Mouse (Mus musculus) ES-Bruce4 (cell line): ENCODE results near the gene Neurl3.
A peak's percentile ranks its signal among the peaks of the same experiment; 100 is the strongest.

Experiments
- CTCF ChIP-seq: IDR thresholded peaks from one replicate; pipeline ENCODE4 v1.8.1; 2011; ENCODE audit warnings: low read depth, low read length
- EP300 ChIP-seq: IDR thresholded peaks from 2 replicates; pipeline ENCODE4 v1.6.1; 2011; ENCODE audit warnings: low read depth, low read length; ENCODE audit not compliant: insufficient read depth
- POLR2A ChIP-seq: IDR thresholded peaks from one replicate; pipeline ENCODE4 v1.8.1; 2011; ENCODE audit warnings: low read length; ENCODE audit not compliant: insufficient read depth

DNA sequence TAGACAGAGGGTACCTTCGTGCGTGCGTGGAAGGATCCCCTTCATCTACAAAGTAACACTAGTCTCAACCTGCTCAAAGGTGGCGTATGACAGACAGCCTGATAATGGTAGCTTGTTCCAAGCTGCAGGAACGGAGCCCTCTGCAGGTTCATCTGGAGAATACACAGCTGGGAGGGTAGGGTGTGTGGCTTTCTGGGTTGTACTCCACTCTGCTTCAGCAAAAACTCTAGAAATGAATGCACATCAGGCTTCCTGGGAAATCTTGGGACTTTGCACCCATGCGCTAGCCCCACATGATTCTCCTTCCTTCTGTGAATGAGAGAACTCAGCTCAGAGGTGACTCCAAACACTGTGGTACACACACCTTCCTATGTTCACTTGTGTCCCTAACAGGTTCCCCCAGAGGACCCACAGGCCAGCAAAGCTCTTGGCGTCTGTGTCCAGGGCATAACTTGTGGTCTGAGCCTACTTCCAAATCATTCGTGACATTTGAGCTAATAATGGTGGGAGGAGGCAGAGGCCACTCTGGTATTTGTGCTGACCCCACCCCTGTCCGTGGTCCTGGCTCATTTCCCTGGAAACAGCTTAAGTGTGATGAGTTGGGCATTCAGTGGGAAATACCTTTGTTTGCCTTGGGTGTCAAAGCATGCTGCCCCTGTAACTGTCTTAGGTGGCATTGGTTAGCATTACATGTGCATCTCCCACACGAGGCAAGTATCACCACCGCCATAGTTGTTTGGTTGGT is 47.5 kb upstream of the Neurl3 start:
- TF ChIP-seq CTCF (peak; percentile 64), POLR2A (no peak), EP300 (no peak)
